Mouse (Mus musculus): ENCODE results near the gene B4gat1.

DNA sequence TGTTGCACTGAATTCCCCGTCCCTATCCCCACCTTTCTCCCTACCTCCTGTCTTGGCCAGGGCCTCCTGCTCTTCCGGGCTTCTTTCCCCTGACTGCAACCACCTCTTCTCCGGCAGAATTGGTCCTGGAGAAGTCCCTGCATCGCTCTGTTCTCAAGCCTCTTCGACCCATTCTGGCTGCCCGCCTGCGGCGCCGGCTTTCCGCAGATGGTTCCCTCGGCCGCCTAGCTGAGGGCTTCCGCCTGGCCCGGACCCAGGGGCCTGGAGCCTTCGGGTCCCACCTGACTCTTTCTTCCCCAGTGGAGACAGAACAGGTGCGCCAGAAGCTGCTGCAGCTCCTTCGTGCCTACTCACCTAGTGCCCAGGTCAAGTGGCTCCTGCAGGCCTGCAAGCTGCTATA lies 14.2 kb downstream of the B4gat1 start:
- no peak for TF ChIP-seq POLR2A (IDR thresholded peaks at IDR 0.05; ENCODE audit: borderline replicate concordance, insufficient read depth, low read length)
- no peak for TF ChIP-seq CTCF (IDR thresholded peaks at IDR 0.05; ENCODE audit: borderline replicate concordance, insufficient read depth, low read depth, low read length)

Measured in cerebellum, adult 2 months (tissue).